Mouse (Mus musculus) erythroblast, adult 5-6 weeks (primary cell): ENCODE data around the gene Gas2. TPM values are rescaled to one million over a fixed set of nuclear protein-coding genes. Genes with fewer than 3 reads are reported as not detected.

ENCODE experiments used
- ATAC-seq: replicated peaks from 2 replicates; pipeline ENCODE4 v1.8.0; 2016; ENCODE audit warnings: moderate number of reproducible peaks, mild to moderate bottlenecking, moderate TSS enrichment, inconsistent platforms; ENCODE audit not compliant: poor library complexity, low FRiP score, severe bottlenecking
- total RNA-seq, 2 experiments: library from RNA; stranded (forward) in 1 of 2; stranded (reverse) in 1 of 2; fragments of 150-400 nt in 1 of 2; fragments of 200-764, 138-1000 nt in 1 of 2; gene quantifications; 2 replicates each; pipeline versions ENCODE4 v1.2.3 to v1.2.4; 2015 to 2017; ENCODE audit warnings: low replicate concordance in 2 of 2

The Gas2 gene
- total RNA-seq, 2 experiments from 2014 or later = 1.8 to 2.7 TPM

DNA sequence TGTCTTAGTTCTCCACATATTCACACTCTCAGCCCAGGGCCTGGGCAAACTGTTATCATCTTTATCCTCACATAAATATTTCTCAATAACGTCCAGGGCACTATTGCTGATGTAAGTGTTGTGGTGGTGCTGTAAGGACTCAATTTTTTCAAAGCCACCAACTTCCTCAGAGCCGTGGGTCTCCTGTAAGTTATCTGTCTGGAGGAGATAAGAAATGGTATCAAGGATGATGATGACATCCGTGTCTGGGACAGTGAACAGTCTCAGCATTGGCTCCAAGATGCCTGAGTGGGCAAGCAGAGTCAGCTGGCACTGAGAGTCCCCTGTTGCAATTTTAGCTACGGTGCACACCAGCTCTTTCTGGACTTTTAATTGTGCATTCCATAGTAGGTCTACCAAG, 160.2 kb downstream of the Gas2 start:
- no peak for ATAC-seq

- no peak for ATAC-seq
These were observed 162.3 kb downstream of the Gas2 start for GRCm38 (mm10) chr7:52024050-52024626.

- no peak for ATAC-seq
These were observed 176.1 kb downstream of the Gas2 start for GRCm38 (mm10) chr7:52037600-52038582.

Other genes with a start within 250 kb of the Gas2 start
- gene Slc17a6, start 240.0 kb upstream of the Gas2 start, total RNA-seq (2015; ENCODE audit: low replicate concordance) = not detected in 2 replicates
- not detected in 2 replicates for gene Slc17a6, start 240.0 kb upstream of the Gas2 start, total RNA-seq (2017; ENCODE audit: low replicate concordance)
- gene Fancf, start 252 bp downstream of the Gas2 start, total RNA-seq (2015; ENCODE audit: low replicate concordance) = 1.7 and 4.4 TPM in 2 replicates
- gene Fancf, start 252 bp downstream of the Gas2 start, total RNA-seq (2017; ENCODE audit: low replicate concordance) = 1.5 and 2.2 TPM in 2 replicates
- gene Svip, start 144.0 kb downstream of the Gas2 start, total RNA-seq (2015; ENCODE audit: low replicate concordance) = 17.8 and 19.0 TPM in 2 replicates
- gene Svip, start 144.0 kb downstream of the Gas2 start, total RNA-seq (2017; ENCODE audit: low replicate concordance) = 14.6 and 15.2 TPM in 2 replicates
- gene 1700015G11Rik, start 153.7 kb downstream of the Gas2 start, total RNA-seq (2015; ENCODE audit: low replicate concordance) = not detected in 2 replicates
- not detected in 2 replicates for gene 1700015G11Rik, start 153.7 kb downstream of the Gas2 start, total RNA-seq (2017; ENCODE audit: low replicate concordance)